Mouse (Mus musculus): ENCODE data around the gene Slc4a1.

Slc4a1 gene

DNA sequence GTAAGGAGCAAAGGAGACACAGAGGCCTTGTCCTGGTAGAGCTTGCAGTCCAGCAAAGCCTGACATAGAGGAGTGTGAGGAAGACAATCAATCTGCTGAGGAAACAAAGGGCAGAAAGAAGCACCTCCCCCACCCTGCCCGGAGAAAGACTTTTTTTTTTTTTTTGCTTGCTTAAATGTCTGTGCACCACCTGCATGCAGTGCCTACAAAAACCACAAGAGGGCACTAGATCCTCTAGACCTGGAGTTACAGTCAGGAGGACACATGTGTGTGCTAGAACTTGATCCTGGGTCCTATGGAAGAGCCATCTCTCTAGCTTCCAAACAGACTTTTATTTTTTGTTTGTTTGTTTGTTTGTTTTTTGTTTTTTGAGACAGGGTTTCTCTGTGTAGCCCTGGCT lies 66.2 kb downstream of the Slc4a1 start:
- DNase-seq (ENCODE audit: low read depth, low spot score): no peak

Data from brain, embryonic 18.5 days (tissue).